Mouse (Mus musculus) adrenal gland (tissue): ENCODE measurements at regions not wholly inside any gene's neighbourhood (a gene's known extent, or its start where the extent isn't known, plus 50 kb on each side); places are given as distances from the start of the nearest gene placed in this dataset.

ENCODE experiments used
- intact Hi-C: fragments of 180-260 bp; cut with DNase I; formaldehyde crosslinking; loops from one replicate; pipeline ENCODE4 v1.15.1; 2025

DNA sequence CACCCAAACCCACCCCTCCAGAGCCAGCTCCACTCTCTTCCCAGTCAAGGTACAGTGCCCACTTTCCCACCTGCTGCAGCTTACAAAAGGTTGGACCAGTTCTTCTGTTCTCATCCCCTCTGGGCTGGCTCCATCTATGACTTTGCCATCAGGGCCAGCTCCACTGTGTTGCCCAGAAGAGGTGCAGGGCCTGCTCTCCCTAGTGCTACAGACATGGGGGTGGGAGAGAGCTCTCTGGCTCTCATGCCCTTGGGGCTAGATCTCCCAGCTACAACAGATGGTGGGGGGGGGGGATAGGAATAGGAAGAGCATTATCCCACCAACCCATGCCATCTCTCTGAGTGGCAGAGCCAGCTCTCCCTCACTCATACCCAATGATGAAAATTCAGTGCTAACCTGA, 219.6 kb upstream of the G2e3 start:
- intact Hi-C loops, result no loop called here

DNA sequence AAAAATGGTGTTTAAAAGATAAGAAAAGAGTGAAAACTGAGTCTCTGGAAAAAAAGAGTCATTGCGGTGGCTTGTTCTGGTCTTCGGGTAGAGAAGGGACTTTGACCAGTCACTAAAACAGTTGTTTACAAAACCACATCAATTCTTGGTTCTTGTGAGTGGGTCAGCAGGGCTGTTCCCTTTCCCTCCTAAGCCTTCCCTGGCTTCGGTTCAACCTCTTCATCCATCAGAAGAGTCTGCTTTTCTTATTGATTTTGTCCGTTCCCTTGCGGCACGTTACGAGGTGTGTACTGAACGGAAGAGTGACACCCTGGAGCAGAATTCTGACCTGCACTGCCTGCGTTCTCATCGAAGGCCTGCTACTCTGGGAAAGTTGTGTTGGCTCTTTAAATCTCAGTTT, 229.1 kb upstream of the G2e3 start:
- intact Hi-C loops, result no loop called here

DNA sequence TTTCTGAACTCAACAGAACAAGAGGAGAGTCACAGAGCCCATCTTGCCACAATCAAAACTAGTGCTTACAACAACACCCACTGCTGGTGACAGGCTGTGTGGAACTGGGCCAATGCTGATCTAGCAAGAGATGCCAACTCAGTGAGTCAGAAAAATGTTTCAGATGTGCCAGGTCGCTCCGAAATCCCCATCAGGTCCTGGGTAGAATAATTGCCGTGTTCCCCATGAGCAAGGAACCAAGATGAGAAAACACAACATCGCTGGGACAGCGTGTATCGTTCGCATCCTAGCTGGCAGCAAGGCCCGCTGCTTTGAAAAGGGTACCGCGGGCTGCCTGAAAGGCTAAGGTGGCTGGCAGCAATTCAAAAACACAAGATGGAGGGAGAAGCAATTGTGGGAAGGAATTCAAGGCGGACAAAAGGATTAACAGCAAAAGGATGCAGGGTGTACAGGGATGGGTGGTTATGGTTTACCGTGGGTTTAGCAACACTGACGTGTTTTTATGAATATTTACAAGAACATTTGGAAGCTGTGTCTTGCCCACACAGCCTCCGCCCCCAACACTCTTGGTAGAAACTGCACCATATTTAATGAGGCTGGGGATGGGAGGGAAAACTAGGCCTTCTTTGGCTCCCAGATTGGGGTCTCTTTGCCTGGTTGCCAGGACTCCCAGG, 229.7 kb upstream of the G2e3 start:
- intact Hi-C loops, result no loop called here

DNA sequence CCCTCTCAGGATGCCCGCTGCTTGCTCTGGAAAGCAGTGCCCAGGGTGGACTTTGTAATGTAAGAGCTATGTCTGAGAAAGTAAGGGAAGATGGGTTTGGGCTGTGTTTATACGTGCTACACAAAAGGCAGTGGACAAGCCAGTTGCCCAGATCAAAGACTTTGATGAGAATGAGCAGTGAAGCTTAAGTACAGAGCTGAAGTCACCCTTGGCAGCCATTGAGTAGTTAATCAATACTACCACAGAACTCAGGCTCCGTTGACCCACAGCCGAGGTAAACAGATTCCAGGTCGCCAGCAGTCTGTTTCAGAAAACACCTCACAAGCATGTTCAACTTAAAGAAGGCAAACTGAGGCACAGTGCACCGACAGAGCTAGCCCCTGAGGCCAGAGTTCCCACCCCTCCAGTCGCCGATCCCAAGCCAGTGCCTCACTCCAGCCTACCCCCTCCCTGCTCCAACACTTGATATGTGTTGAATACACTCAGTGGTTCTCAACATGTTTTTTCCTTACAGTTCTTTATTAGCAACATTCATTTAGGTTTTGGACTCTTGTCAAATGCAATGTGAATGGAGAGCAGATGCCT, 230.3 kb upstream of the G2e3 start:
- intact Hi-C loops, result no loop called here

DNA sequence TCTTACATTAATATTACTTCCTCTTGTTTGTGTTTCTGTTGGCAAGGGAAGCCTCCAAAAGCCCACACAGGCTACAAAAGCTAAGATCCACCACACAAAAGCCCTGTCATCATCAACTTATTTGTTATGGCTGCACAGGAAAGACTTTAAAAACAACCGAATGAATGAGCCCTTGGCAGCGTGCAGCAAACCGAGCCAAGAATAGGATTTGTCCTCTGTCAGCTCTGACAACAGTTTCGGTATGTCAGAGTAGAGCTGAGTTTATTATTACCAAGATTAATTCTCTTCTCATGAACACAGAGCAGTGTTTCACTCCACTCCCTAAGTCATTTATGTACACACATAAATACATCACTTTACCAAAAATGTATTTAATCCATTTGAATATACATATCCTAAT, 236.1 kb upstream of the G2e3 start:
- intact Hi-C loops, result no loop called here

DNA sequence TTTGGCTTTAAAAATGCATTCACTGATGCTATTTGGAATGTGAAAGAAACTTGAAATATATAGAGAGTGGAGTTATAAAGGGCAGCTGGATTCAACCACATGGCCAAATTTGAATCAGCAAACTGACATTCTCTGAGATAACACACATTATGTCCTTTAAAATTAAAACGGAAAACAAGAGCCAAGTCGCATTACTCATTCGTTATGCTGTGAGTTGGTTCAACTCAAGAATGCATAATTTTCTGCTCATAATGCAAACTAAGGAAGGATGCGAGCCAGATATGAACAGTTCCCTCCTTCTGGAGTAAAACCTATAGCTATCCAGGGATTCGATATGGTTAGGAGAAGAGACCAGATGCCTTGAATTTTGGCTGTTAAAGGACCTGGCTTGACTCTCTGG, 239.8 kb upstream of the G2e3 start:
- intact Hi-C loops, result no loop called here

DNA sequence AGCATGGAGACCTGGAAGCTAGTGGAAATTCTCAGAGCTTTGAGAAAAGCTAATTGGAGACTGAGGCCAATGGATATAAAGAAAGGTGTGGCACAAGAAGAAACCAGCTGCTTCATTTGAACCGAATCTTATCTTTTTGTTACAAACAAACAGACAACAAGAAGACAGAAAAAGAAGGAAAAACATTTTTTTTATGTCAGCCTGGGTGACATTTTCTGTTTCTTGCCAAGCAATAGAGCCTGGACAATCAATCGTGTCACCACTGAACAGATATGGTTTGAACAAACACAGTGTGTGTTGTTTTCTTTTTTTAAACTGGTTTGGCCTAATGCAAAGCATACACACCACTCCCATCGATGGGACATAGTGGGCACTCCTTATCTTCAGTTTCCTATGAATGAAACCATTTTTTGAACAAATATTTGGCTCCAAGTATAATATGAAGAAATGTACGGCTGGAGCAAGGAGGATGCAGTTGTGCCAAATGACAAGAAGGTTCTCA, 244.3 kb upstream of the G2e3 start:
- intact Hi-C loops, result no loop called here

DNA sequence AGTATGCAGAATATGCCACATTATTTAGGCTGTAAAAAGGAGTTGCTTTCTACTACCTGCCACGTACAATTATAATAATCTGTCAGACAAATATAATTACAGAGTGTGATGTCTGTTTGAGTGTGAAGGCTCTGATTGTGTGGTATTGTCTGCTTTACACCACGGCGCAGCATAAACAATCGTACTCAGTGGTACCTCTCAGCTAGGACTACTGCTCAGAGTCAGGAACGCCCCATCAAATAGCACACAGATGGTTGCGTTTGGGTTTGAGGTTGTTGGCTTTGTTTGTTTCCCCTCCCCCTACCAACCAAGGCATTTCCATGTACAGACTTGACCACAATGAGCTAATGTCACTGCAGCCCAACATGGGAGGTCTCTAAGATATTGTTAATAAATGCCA, 246.2 kb upstream of the G2e3 start:
- intact Hi-C loops, result no loop called here

DNA sequence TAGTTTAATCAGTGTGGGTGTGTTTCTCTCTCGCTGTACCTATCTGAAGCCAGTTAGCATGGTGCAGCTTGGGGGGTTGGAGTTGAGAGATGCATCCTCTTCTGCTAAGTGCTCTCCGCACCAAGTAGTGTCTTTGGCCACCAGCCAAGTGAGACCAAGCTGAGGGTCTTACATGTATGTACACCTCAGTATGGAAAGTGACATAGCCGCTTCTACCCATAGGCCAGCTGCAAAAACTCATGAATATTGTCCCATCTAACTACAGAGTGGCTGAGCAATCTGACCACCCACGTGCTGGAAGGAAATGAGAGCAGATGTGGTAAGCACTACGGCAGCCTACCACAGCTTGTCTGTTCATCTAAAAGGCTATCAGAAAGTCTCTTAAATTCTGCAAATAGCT, 247.0 kb upstream of the G2e3 start:
- intact Hi-C loops, result no loop called here

DNA sequence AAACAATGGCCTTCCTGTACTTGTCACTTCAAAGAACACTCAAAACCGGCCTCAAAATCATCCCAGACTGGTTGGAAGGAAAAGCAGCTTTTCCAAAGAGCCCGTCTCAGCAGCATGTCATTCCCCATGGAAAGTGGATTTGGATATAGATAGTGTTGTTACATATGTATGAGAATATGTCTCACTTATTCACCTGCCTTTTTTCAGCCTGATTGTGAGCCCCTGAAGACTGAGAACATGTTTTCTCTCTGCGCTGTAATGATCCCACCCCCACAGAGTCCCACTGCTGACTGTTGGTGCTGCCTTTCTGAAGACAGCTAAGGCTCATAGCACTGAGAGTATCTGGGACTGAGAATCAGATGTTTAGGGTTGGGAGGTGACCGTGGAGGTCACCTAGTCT, 251.9 kb upstream of the G2e3 start:
- intact Hi-C loops, result no loop called here

DNA sequence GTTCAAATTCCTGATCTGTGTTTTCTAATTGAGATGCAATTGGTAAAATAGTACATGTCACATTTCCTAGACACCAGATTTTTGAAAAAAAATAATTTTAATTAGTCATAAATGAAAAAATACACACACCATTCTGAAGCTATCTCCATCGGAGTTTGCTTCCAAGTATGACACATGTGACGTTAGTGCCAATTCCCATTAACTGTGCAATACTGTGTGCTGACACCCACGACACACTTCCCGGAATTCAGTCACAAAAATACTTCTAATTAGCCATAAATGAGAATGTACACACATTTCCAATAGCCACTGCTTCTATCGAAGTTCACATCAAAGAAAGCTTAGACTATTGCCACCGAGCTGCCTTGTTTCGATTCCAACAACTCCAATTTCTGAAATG, 258.5 kb upstream of the G2e3 start:
- intact Hi-C loops, result no loop called here

DNA sequence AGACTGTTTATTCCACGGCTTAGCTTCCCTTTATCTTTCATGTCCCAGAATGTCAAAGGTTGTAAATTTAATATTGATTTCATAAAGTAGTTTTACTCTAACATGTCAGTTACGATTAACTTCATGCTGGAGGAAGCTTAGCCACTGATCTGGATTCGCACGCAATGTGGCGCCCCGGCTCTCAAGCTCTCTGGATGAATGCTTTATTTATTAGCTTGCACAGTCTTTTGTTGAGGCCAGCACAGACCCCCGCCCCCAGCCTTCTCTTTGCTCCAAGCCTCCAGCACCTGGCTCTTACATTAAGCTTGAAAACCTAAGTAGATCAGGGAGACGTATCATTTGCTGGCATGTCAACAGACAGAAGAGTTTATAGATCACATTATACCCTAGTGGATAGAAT, 266.1 kb upstream of the G2e3 start:
- intact Hi-C loops, result no loop called here

DNA sequence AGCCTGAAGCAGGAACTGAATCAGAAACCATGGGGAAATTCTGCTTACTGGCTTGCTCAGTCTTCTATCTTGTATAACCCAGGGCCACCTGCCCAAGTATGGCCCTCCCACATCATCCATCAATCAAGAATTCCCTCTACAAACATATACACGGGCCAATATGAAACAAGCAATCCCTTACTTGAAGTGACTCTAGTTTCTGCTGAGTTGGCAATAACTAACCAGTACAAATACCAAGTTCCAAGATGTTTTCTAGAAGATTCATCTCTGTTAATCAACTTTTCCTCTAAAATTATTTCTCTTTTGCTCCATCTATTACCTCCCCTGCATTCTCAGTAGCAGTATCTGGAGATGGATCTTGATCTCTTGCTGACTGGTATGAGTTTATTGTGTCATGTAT, 274.4 kb upstream of the G2e3 start:
- intact Hi-C loops, result no loop called here

DNA sequence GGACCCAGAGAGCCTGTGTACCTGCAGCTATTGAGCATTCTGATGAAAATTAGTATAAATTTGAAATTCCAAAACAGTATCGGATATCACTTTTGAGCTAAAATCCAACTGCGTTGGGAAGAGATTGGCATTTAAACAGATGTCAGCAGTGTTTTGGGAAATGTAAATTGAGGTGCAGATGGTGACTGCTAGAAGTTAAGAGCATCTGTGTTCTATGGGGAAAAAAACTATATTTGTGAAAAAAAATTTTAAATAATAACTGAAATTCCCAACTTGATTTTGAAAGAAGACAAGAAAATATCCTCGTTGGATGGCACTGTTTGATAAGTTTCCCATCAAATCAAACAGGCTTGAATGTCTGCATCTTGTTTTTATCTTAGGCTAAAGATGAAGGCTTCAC, 286.9 kb upstream of the G2e3 start:
- intact Hi-C loops, result no loop called here

DNA sequence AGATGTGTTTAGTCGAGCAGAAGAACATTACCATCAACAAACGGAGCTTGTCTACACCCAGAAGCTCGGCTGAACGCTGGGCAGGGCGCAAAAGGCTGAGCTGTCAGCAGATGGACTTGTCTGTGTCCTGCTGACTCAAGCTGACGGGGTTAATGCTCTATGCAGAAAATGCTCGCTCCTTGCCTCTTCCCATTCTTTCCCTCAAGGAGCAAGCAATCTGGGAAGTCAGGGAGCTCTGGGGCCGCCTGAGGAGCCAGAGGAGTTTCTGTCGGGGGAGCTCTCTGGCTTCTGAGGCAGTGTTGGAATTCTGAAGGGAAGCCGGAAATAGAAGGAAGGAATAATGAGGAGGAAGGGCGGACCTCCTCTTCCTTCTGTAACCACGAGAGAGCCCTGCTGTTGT, 289.3 kb upstream of the G2e3 start:
- intact Hi-C loops, result no loop called here

DNA sequence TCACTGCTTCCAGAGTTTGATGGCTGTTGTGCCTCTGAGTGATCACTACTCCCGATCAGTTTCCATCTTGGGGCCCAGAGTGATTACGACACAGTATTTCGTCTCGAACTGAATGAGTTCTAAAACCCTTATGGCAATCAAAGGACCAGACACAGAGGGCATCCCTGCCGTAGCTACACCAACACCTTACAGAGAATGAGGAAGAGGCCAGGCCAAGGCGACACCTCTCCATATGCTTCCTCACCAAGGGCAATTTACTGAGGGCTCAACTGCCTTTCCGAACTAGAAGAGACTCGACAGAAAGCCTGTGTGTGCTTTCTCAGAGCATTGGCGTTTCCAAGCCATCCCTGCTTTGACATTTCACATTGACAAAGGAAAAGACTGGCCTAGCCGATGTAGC, 289.8 kb upstream of the G2e3 start:
- intact Hi-C loops, result no loop called here

DNA sequence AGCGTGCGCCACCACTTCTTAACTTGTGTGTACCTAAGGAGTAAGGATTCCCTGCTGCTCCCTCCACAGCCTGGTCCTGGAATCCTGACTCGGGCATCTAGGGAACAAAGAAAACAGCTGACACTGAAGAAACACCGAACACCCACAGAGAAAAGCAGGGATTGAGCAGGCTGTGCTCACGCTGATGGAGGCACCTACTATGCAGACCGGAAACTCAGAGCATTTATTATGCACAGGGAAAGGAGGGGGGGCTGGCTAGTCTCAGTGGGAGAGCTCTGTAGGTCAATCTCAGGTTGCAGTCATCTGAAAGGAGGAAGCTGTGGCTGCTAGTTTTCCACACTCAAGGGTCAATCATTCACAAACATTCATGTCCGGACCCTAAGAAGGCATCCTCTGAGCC, 300.7 kb upstream of the G2e3 start:
- intact Hi-C loops, result no loop called here

DNA sequence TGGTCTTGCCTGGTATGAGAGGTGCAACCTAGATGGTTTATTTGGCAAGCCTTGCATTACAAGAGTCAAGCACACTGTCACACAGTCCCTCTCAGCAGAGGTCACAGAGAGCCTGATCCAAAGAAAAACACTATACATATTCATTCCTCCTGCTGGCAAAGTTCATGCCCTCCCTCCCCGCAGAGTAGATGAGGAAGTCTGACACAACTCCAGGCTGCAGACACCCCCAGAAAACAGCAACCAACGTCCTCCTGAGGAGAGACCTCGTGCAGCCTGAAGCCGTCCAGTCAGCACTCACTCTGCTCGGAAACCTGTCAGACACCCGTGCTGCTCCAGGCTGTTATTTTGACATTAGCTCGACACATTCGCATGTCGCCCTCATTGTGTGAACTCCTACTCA, 302.4 kb upstream of the G2e3 start:
- intact Hi-C loops, result no loop called here

DNA sequence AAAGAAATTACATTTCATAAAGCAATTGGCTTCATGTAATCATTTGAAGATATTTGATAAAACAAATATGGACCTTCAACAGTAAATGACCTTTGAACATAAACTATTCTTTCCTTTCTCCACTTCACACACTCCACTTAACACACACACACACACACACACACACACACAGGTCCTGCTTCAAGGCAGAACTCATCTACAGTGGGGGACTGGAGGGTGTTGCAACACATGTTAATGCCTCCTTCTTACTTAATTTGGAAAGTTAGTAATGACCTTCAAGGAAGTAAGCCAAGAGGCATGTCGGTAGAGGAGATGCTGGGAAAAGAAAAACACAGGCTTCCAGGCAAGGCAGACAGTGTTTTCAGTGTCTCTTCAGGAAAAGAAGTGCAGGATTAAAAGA, 302.8 kb upstream of the G2e3 start:
- intact Hi-C loops, result no loop called here

DNA sequence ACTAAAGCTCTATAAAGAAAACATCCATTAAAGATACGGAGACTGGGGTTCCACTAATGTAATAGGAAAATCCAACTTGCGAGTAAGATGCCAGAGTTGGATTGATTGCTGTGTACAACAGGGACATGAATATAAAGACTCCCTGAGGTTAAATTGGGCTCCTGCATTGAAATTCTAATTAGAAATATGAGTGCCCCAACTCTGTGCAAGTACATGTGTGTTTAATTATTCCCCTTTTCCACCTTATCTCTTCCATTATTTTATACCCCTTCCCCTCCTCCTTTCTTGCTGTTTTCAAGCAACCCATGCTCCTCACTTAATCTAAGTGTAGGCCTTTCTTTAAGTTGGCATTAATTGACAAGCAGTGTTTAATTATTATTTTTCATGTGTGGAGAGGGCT, 315.7 kb upstream of the G2e3 start:
- intact Hi-C loops, result no loop called here

DNA sequence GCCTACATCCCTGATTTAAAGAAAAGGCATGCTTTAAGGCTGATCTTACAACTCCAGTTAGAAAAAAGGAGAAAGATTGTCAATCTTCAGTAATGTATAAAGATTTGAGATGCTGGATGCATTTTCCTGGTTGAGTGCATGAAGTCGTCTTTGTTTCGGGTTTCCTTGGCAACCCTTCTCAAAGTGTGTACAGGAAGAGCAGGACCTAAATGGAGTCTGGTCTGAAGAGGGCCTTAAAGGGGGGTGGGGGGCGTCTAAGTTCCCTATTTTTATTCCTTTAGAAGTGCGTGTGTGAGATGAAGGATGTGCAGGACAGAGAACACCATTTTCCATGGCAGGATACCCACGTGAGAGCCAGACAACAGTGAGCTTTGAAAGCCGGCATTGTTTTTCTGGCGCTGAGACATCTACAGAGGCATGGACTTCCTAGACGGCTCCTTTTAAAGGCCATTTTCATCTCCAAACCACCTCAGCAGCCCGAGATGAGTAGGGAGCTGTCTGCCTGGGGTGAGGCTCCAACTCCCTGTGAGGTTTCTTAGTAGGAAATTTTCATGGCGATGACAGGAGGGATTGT, 319.2 kb upstream of the G2e3 start:
- intact Hi-C loops, result no loop called here

DNA sequence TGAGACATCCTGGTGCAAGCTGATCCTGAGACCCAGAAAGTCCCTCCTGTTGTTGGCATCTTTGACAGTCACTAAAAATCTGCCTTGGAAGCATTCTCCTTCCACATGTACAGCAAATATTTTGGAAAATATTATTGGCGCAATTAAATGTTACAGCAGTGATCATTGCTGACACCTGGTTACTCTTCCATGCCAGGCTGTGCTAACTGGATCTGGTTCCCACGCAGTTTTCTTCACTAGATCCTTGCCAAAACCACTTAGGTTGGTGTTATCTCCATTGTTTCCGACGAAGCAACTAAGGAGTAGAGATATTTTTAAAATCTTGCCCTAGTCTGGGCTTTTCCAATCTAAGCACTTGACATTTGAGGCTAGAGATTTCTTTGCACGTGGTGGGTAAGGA, 321.8 kb upstream of the G2e3 start:
- intact Hi-C loops, result no loop called here

DNA sequence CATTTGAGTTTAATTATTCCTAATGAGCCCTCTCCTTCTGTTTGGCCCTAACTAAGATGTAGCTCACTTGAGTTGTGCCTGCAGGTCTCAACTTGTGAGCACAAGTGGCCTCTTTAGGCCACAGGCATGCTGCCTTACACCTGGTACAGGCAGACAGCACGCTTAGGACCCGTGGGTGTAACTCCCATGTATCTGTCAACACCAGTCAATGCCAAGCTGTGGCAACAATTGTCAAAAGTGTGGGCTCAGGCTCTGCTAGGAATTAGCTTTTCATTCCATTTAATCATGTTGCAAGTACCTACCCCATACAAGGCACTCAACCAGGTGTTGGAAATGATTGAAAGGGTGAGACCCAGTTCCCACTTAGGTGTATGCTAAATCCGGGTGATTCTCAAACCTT, 322.3 kb upstream of the G2e3 start:
- intact Hi-C loops, result no loop called here
